Mouse (Mus musculus) limb, embryonic 12.5 days (tissue): Measurements from ENCODE around the gene Gxylt1. TPM values are rescaled to one million over a fixed set of nuclear protein-coding genes. Genes with fewer than 3 reads are reported as not detected.

Experiments
- ATAC-seq: fragments of 200-750 bp; cut with Nextera tagmentation; 2 replicates; pipeline ENCODE4 v1.8.0; 2017; ENCODE audit warnings: low read depth, moderate TSS enrichment; ENCODE audit not compliant: insufficient number of reproducible peaks, insufficient read depth, low FRiP score, low TSS enrichment
- H3K27ac ChIP-seq: fragments of 300-500 bp; sonication (generic); 2 replicates; pipeline ENCODE4 v1.5.1; 2016; ENCODE audit warnings: mild to moderate bottlenecking, moderate library complexity
- H3K27me3 ChIP-seq: fragments of 300-500 bp; sonication (generic); 2 replicates; pipeline ENCODE4 v1.6.1; 2016; ENCODE audit warnings: mild to moderate bottlenecking, moderate library complexity
- H3K36me3 ChIP-seq: fragments of 300-500 bp; sonication (generic); 2 replicates; pipeline ENCODE4 v1.6.1; 2016; ENCODE audit warnings: mild to moderate bottlenecking, moderate library complexity
- H3K4me1 ChIP-seq: fragments of 300-500 bp; sonication (generic); replicated peaks from 2 replicates; pipeline ENCODE4 v1.6.1; 2016
- H3K4me2 ChIP-seq: fragments of 300-500 bp; sonication (generic); 2 replicates; pipeline ENCODE4 v1.6.1; 2016; ENCODE audit warnings: mild to moderate bottlenecking, moderate library complexity
- H3K4me3 ChIP-seq: fragments of 300-500 bp; sonication (generic); replicated peaks from 2 replicates; pipeline ENCODE4 v1.5.1; 2016; ENCODE audit warnings: mild to moderate bottlenecking
- H3K9ac ChIP-seq: fragments of 300-500 bp; sonication (generic); replicated peaks from 2 replicates; pipeline ENCODE4 v1.6.1; 2016; ENCODE audit warnings: mild to moderate bottlenecking, moderate library complexity
- H3K9me3 ChIP-seq: fragments of 300-500 bp; sonication (generic); 2 replicates; pipeline ENCODE4 v1.6.1; 2016; ENCODE audit warnings: mild to moderate bottlenecking, moderate library complexity
- WGBS: fragments of 180-500 bp; shearing (Covaris S2); methylation state at CpG from one replicate; pipeline ENCODE4 v1.1.7; 2016; 5-methylcytosine and 5-hydroxymethylcytosine counted together
- polyA plus RNA-seq: library from polyadenylated mRNA; unstranded; fragments of >200 nt; fragmentation: Nextera tagmentation; extraction: Ambion mirVana; gene quantifications from 2 replicates; pipeline ENCODE4 v1.2.1, GENCODE M21; 2016

Gene Gxylt1
- polyA plus RNA-seq, 1 experiment from 2014 or later: 25.9 TPM

GRCm38 (mm10) chr15:93227764-93228079 is 47.3 kb downstream of the Gxylt1 start:
- Histone ChIP-seq H3K36me3 (no peaks in the 10 kb centered on the region), H3K9ac (no peak overlapping the region), H3K4me3 (no peak overlapping the region), H3K9me3 (no peaks in the 10 kb centered on the region), H3K4me1 (no peaks in the 10 kb centered on the region), H3K4me2 (no peak overlapping the region), H3K27me3 (no peaks in the 10 kb centered on the region), H3K27ac (no peak overlapping the region)
- WGBS: 30% methylated on average over 6 of the region's 6 CpGs
- no peak for ATAC-seq

GRCm38 (mm10) chr15:93226930-93227763 is 47.8 kb downstream of the Gxylt1 start:
- no peaks in the 10 kb centered on the region for H3K27me3 ChIP-seq
- H3K9me3 ChIP-seq: no peaks in the 10 kb centered on the region
- WGBS: 86% methylated on average over 10 of the region's 10 CpGs
- no peak for ATAC-seq
- no peak overlapping the region for H3K4me2 ChIP-seq
- H3K36me3 ChIP-seq: no peaks in the 10 kb centered on the region
- H3K4me1 ChIP-seq: no peaks in the 10 kb centered on the region
- H3K27ac ChIP-seq: no peak overlapping the region
- H3K4me3 ChIP-seq: no peak overlapping the region
- no peak overlapping the region for H3K9ac ChIP-seq

DNA sequence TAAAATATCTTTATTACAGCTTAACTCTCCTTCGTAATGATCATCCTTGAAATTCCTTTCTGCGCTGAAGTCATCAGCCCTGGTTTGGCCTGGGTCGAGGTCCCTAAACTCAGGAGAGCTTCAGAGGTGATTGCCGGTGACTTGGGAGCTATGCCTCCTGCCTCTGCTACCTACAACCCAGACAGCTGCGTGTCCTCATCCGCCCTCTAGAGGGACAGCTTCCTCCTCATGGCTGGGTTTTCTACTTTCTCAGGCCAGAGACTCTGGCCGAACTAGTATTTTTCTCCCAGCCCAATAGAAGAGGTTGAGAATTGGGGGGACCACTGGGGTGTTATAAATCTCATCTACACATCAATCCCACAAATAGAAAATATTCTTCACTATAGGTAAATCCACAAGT is 52.5 kb downstream of the Gxylt1 start:
- no peak for ATAC-seq
- H3K27me3 ChIP-seq: no peaks in the 10 kb centered on the region
- no peak overlapping the region for H3K27ac ChIP-seq
- H3K9me3 ChIP-seq: no peaks in the 10 kb centered on the region
- 55% methylated on average over 7 of the region's 7 CpGs for WGBS
- no peak overlapping the region for H3K4me3 ChIP-seq
- H3K4me1 ChIP-seq: no peaks in the 10 kb centered on the region
- H3K36me3 ChIP-seq: no peaks in the 10 kb centered on the region
- H3K9ac ChIP-seq: no peak overlapping the region
- H3K4me2 ChIP-seq: no peak overlapping the region

GRCm38 (mm10) chr15:93212617-93213016 is 62.4 kb downstream of the Gxylt1 start:
- Histone ChIP-seq H3K27me3 (no peaks in the 10 kb centered on the region), H3K4me1 (no peaks in the 10 kb centered on the region), H3K36me3 (no peaks in the 10 kb centered on the region), H3K27ac (no peak overlapping the region), H3K9ac (no peak overlapping the region), H3K4me3 (no peak overlapping the region), H3K9me3 (no peaks in the 10 kb centered on the region), H3K4me2 (no peak overlapping the region)
- WGBS: 89% methylated on average over 9 of the region's 9 CpGs
- ATAC-seq: no peak

DNA sequence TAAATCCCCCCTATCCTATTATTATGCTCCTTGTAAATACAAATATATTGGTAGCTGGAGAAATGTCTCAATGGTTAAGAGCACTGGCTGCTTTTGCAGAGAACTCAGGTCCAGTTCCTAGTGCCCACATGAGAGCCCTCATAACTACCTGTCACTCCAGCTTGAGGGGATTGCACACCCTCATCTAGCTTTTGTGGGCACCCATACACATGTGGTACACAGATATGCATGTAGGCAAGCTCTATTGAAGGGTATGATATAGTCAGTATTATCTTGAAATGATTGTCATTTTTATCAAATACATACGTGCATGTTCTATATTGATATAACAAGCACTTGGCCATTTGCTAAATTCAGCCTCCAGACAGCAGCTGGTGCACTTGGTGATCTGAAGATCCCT is 70.1 kb downstream of the Gxylt1 start:
- H3K36me3 ChIP-seq: no peaks in the 10 kb centered on the region
- no peak overlapping the region for H3K4me3 ChIP-seq
- 93% methylated on average over 1 of the region's 1 CpGs for WGBS
- ATAC-seq: no peak
- H3K4me1 ChIP-seq: no peaks in the 10 kb centered on the region
- H3K9me3 ChIP-seq: no peaks in the 10 kb centered on the region
- H3K27ac ChIP-seq: no peak overlapping the region
- H3K27me3 ChIP-seq: no peaks in the 10 kb centered on the region
- no peak overlapping the region for H3K9ac ChIP-seq
- H3K4me2 ChIP-seq: no peak overlapping the region

GRCm38 (mm10) chr15:93201956-93202355 is 73.0 kb downstream of the Gxylt1 start:
- no peak overlapping the region for H3K4me2 ChIP-seq
- H3K4me3 ChIP-seq: no peak overlapping the region
- H3K9ac ChIP-seq: no peak overlapping the region
- no peaks in the 10 kb centered on the region for H3K27me3 ChIP-seq
- no peak overlapping the region for H3K27ac ChIP-seq
- no peaks in the 10 kb centered on the region for H3K36me3 ChIP-seq
- no peaks in the 10 kb centered on the region for H3K9me3 ChIP-seq
- no peaks in the 10 kb centered on the region for H3K4me1 ChIP-seq
- ATAC-seq: no peak
- WGBS: 79% methylated on average over 5 of the region's 5 CpGs

- Histone ChIP-seq H3K4me1 (no peaks in the 10 kb centered on the region), H3K9me3 (peaks cover 4% of the 10 kb centered on the region; the same call in 1 of the 2 replicates), H3K27ac (no peak overlapping the region), H3K36me3 (no peaks in the 10 kb centered on the region), H3K9ac (no peak overlapping the region), H3K4me3 (no peak overlapping the region), H3K27me3 (no peaks in the 10 kb centered on the region), H3K4me2 (no peak overlapping the region)
- no peak for ATAC-seq
- 66% methylated on average over 12 of the region's 12 CpGs for WGBS
Measured at GRCm38 (mm10) chr15:93191387-93192145, 83.4 kb downstream of the Gxylt1 start.

Other genes starting within 250 kb of the Gxylt1 start
- 70.4 and 75.8 TPM in 2 replicates for gene Yaf2, start 61.8 kb upstream of the Gxylt1 start, polyA plus RNA-seq
- gene Zcrb1, start 123.2 kb upstream of the Gxylt1 start, polyA plus RNA-seq: 174 and 179 TPM in 2 replicates
- 80.2 and 84.7 TPM in 2 replicates for gene Pphln1, start 123.2 kb upstream of the Gxylt1 start, polyA plus RNA-seq